Mouse (Mus musculus) stomach, embryonic 15.5 days (tissue): ENCODE measurements around the gene Mctp1. TPM values are rescaled to one million over a fixed set of nuclear protein-coding genes. Genes with fewer than 3 reads are reported as not detected.
"Not testable (repeated sequence)": the region's sequence is repeated elsewhere in the genome, so short reads cannot be mapped to it uniquely, and the experiment has no call there.

Experiments used
- ATAC-seq: fragments of 200-750 bp; cut with Nextera tagmentation; 2 replicates; pipeline ENCODE4 v1.8.0; 2017; ENCODE audit warnings: low read depth, moderate number of reproducible peaks, moderate TSS enrichment; ENCODE audit not compliant: insufficient read depth, low FRiP score
- H3K27ac ChIP-seq: fragments of 300-500 bp; sonication (generic); 2 replicates; pipeline ENCODE4 v1.5.1; 2015; ENCODE audit warnings: mild to moderate bottlenecking, inconsistent platforms
- H3K27me3 ChIP-seq: fragments of 300-500 bp; sonication (generic); replicated peaks from 2 replicates; pipeline ENCODE4 v1.6.1; 2015; ENCODE audit warnings: inconsistent platforms
- H3K36me3 ChIP-seq: fragments of 300-500 bp; sonication (generic); 2 replicates; pipeline ENCODE4 v1.6.1; 2015; ENCODE audit warnings: inconsistent platforms
- H3K4me1 ChIP-seq: fragments of 300-500 bp; sonication (generic); 2 replicates; pipeline ENCODE4 v1.6.1; 2015; ENCODE audit warnings: inconsistent platforms
- H3K4me2 ChIP-seq: fragments of 300-500 bp; sonication (generic); 2 replicates; pipeline ENCODE4 v1.6.1; 2015; ENCODE audit warnings: mild to moderate bottlenecking, inconsistent platforms
- H3K4me3 ChIP-seq: fragments of 300-500 bp; sonication (generic); replicated peaks from 2 replicates; pipeline ENCODE4 v1.5.1; 2015; ENCODE audit warnings: inconsistent platforms
- H3K9ac ChIP-seq: fragments of 300-500 bp; sonication (generic); 2 replicates; pipeline ENCODE4 v1.6.1; 2015; ENCODE audit warnings: inconsistent platforms
- H3K9me3 ChIP-seq: fragments of 300-500 bp; sonication (generic); 2 replicates; pipeline ENCODE4 v1.6.1; 2016; ENCODE audit warnings: inconsistent platforms
- WGBS: fragments of 180-500 bp; shearing (Covaris S2); methylation state at CpG from one replicate; pipeline ENCODE4 v1.1.7; 2015; 5-methylcytosine and 5-hydroxymethylcytosine counted together
- polyA plus RNA-seq: library from polyadenylated mRNA; unstranded; fragments of >200 nt; fragmentation: Nextera tagmentation; extraction: Ambion mirVana; gene quantifications from 2 replicates; pipeline ENCODE4 v1.2.1, GENCODE M21; 2015

Mctp1 gene
- polyA plus RNA-seq, 1 experiment from 2014 or later = 1.6 TPM

DNA sequence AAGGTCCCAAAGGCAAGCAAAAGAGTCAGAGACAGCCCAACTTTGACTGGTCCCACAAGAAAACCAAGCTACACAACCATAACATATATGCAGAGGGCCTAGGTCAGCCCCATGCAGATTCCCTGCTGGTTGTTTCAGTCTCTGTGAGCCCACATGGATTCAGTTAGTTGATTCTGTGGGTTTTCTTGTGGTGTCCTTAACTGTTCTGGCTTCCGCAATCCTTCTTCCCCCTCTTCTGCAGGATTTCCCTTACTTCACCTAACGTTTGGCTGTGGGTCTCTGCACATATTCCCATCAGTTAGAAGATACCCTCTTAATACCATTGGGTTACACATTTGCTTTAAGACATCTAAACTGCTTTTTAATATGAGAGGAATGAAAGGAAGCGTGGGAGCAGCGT lies 183.1 kb downstream of the Mctp1 start:
- no peak overlapping the region for H3K9ac ChIP-seq
- H3K27ac ChIP-seq = no peak overlapping the region
- ATAC-seq = no peak
- no peaks in the 10 kb centered on the region for H3K27me3 ChIP-seq
- no peaks in the 10 kb centered on the region for H3K9me3 ChIP-seq
- H3K36me3 ChIP-seq = no peaks in the 10 kb centered on the region
- H3K4me2 ChIP-seq = no peak overlapping the region
- no peaks in the 10 kb centered on the region for H3K4me1 ChIP-seq
- 85% methylated on average over 4 of the region's 4 CpGs for WGBS
- no peak overlapping the region for H3K4me3 ChIP-seq

DNA sequence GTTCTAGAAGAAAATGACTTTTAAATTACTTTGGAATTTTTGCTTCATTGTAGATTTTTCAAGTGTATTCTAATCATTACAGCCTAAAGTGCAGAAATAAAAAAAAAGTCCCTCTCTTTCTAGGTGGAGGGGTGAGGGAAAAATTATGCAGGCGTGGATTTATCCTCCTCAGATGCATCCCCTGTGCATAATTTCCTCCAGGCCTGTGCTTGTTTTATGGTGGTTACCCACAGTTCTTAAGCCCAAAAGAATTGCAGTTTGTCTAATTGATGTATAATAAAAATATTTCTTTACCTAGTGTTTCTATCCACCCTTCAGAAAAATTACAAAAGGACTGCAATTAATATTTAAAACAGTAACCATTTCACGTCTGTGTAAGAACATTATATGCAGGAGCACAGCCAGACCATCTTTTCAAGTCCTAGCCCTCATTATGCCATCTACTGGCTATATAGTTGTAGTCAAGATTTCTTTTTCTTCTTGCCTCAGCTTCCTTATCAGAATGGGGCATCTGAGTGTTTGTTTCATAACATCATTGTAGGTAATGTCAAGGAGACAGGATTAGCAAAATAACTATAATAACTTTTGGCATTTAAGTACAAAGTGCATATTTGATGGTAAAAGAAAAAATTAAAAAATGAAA lies 184.4 kb downstream of the Mctp1 start:
- Histone ChIP-seq H3K4me1 (no peaks in the 10 kb centered on the region), H3K4me2 (no peak overlapping the region), H3K4me3 (no peak overlapping the region), H3K27ac (no peak overlapping the region), H3K36me3 (no peaks in the 10 kb centered on the region), H3K9me3 (no peaks in the 10 kb centered on the region), H3K9ac (no peak overlapping the region), H3K27me3 (no peaks in the 10 kb centered on the region)
- ATAC-seq = no peak
- 67% methylated on average over 2 of the region's 2 CpGs for WGBS

DNA sequence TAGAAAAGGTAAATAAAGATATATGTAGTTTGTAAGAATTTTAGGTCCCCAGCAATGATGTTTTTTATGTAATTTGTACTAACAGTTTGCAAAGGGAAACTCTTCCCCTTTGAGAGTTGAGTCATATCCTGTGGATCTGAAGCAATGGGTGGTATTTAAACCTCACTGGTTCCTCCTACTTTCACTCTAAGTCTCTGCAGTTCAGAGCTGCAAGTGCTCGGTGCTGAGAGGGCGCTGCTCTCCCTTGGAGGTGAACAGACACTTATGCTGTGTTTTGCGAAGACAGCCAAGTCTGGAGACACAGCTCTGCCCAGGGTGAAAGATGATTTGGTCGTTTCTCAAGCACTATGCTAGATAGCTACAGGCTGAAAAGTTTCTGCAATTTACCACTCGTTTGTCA lies 195.1 kb downstream of the Mctp1 start:
- no peak overlapping the region for H3K9ac ChIP-seq
- H3K36me3 ChIP-seq = no peaks in the 10 kb centered on the region
- H3K4me3 ChIP-seq = no peak overlapping the region
- H3K9me3 ChIP-seq = no peaks in the 10 kb centered on the region
- H3K27ac ChIP-seq = no peak overlapping the region
- H3K4me2 ChIP-seq = no peak overlapping the region
- no peak for ATAC-seq
- no peaks in the 10 kb centered on the region for H3K27me3 ChIP-seq
- 24% methylated on average over 5 of the region's 5 CpGs for WGBS
- no peaks in the 10 kb centered on the region for H3K4me1 ChIP-seq

DNA sequence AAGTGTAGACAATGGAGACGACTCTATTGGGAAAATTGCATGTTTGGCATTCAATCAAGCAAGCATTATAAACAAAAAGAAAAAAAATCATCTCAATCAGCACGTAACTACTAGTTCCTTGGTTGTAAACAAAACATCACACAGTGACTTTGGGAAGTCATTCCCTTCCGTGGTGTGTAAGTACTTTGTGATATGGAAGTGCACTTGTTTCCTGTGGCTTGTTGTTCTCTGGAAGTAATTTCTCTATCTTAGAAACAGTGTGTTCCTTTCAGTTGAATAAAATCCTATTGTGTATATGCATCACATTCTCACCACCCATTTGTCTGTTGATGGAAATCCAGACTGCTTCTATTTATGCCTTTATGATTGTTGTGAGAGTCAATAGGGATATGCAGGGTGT lies 201.1 kb downstream of the Mctp1 start:
- Histone ChIP-seq H3K9ac (no peak overlapping the region), H3K27me3 (no peaks in the 10 kb centered on the region), H3K27ac (no peak overlapping the region), H3K9me3 (no peaks in the 10 kb centered on the region), H3K4me3 (no peak overlapping the region), H3K36me3 (no peaks in the 10 kb centered on the region), H3K4me1 (no peaks in the 10 kb centered on the region), H3K4me2 (no peak overlapping the region)
- WGBS = 56% methylated on average over 3 of the region's 3 CpGs
- ATAC-seq = no peak

DNA sequence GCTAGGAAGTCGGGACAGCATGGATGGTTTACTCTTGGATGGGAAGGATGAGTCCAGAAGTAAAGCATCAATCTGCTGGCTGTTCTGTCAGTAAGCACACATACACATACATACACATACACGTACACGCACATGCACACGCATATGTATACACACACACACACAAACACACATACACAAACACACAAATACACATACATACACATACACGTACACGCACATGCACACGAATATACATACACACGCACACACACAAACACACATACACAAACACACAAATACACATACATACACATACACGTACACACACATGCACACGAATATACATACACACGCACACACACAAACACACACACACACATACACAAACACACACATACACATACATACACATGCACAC lies 206.4 kb downstream of the Mctp1 start:
- not testable (repeated sequence) for H3K27me3 ChIP-seq, H3K4me3 ChIP-seq, H3K36me3 ChIP-seq, H3K9me3 ChIP-seq, H3K27ac ChIP-seq, H3K9ac ChIP-seq, H3K4me1 ChIP-seq, H3K4me2 ChIP-seq
- WGBS = 83% methylated on average over 11 of the region's 11 CpGs
- ATAC-seq = peak; percentile 60; the same call in 1 of the 2 replicates

DNA sequence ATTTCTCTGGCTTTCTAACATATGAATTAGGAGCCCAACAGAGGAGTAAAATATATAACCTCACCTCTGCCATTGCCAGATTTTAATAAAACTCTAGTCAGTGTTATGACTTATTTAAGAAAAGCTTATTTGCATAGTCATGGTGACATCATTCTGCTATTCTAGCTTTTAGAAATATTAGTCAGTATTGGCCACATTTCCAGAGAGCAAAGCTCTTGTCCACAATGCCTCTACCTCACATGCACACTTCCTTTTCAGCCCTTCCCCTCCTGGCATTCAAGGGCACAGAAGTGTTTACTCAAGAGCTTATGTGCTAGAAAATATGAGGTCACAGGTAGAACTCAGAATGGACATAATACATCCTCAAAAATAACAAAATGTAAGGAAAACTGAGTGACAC lies 206.9 kb downstream of the Mctp1 start:
- no peaks in the 10 kb centered on the region for H3K4me1 ChIP-seq
- H3K4me3 ChIP-seq = no peak overlapping the region
- H3K27ac ChIP-seq = no peak overlapping the region
- H3K27me3 ChIP-seq = no peaks in the 10 kb centered on the region
- no peak overlapping the region for H3K9ac ChIP-seq
- no peak for ATAC-seq
- no peak overlapping the region for H3K4me2 ChIP-seq
- H3K36me3 ChIP-seq = no peaks in the 10 kb centered on the region
- H3K9me3 ChIP-seq = no peaks in the 10 kb centered on the region

DNA sequence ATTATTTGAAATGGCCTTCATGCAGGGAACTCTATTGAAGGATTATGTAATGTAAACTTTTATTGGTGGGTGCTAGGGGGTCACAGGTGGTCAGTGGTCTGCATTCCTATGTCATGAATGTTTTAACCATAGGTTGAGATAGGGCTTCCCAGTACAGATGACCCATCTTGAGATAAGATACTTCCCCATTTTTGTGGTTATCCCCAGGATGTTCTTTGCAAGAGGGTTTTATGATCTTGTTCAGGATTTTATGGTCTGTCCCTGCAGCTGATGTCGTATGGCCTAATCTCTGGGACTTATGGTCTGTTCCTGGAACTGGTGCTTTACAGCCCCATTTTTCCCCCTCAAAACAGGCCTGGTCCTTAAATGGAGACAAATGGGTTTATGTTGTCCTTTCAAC lies 207.4 kb downstream of the Mctp1 start:
- no peaks in the 10 kb centered on the region for H3K27me3 ChIP-seq
- no peaks in the 10 kb centered on the region for H3K36me3 ChIP-seq
- H3K4me3 ChIP-seq = no peak overlapping the region
- no peak for ATAC-seq
- no peaks in the 10 kb centered on the region for H3K9me3 ChIP-seq
- H3K9ac ChIP-seq = no peak overlapping the region
- H3K4me1 ChIP-seq = no peaks in the 10 kb centered on the region
- WGBS = 55% methylated on average over 1 of the region's 1 CpGs
- no peak overlapping the region for H3K4me2 ChIP-seq
- no peak overlapping the region for H3K27ac ChIP-seq

DNA sequence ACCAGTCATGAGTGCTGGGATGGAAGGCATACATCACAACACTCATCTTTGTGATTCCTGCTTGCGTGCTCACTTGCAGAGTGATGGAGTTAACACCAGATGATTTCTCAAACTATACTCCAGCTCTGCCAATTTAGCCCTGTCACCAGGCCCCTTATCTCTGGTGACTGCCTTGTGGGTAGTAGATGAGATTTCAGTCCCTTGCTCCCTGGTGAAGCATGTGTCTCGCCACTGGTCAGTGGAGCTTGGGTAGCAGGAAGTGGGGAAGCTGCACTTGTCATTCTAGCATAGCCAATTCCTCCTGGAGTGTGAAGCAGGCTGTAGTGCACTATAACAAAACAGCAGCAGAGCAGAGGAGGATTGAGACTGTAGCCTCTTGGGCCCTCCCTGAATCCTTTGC lies 208.6 kb downstream of the Mctp1 start:
- H3K4me3 ChIP-seq = no peak overlapping the region
- 88% methylated on average over 2 of the region's 2 CpGs for WGBS
- H3K9me3 ChIP-seq = no peaks in the 10 kb centered on the region
- H3K4me2 ChIP-seq = no peak overlapping the region
- no peak for ATAC-seq
- H3K27ac ChIP-seq = no peak overlapping the region
- no peaks in the 10 kb centered on the region for H3K36me3 ChIP-seq
- no peak overlapping the region for H3K9ac ChIP-seq
- H3K4me1 ChIP-seq = no peaks in the 10 kb centered on the region
- H3K27me3 ChIP-seq = no peaks in the 10 kb centered on the region

DNA sequence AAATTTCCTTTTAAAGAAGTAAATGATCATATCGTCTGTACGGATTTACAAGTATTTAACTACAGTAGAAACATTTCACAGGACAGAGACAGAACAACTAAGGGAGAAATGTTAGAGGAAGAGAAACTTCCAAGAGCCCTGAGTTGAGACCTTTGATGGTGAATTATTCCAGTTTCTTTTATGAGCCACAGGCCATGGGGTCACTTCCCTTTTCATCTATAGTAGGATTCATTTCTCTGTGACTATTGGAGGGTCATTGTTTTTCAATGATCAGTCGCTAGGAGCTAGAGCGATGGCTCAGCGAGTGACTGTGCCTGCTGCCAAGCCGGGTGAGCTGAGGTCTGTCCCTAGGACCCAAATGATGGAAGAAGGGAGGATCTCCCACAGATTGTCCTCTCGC lies 212.7 kb downstream of the Mctp1 start:
- Histone ChIP-seq H3K4me3 (no peak overlapping the region), H3K27me3 (no peaks in the 10 kb centered on the region), H3K4me2 (no peak overlapping the region), H3K9me3 (no peaks in the 10 kb centered on the region), H3K9ac (no peak overlapping the region), H3K4me1 (no peaks in the 10 kb centered on the region), H3K36me3 (no peaks in the 10 kb centered on the region), H3K27ac (no peak overlapping the region)
- no peak for ATAC-seq
- 79% methylated on average over 7 of the region's 7 CpGs for WGBS

DNA sequence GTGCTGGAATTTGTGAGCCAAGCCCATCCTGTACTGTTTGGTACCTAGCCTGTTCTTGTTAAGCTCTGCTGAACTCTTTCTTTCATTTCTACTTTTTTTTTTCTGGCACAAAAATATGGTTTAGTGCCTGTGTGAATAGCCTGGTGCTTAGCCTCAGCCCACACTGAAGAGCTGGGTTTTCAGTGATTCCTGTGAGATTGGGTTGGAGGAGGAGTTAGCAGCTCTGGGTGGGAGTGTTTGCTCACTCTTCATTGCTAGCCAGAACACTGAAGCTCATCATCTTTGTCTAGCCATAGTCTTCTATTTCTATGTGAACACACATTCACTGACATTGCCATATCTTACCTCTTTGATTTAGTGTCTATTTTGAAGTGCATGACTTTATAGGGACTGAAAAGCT lies 225.1 kb downstream of the Mctp1 start:
- no peak for ATAC-seq
- no peaks in the 10 kb centered on the region for H3K36me3 ChIP-seq
- H3K4me1 ChIP-seq = no peaks in the 10 kb centered on the region
- H3K4me2 ChIP-seq = no peak overlapping the region
- no peak overlapping the region for H3K9ac ChIP-seq
- no peaks in the 10 kb centered on the region for H3K9me3 ChIP-seq
- H3K4me3 ChIP-seq = no peak overlapping the region
- no peaks in the 10 kb centered on the region for H3K27me3 ChIP-seq
- no peak overlapping the region for H3K27ac ChIP-seq

DNA sequence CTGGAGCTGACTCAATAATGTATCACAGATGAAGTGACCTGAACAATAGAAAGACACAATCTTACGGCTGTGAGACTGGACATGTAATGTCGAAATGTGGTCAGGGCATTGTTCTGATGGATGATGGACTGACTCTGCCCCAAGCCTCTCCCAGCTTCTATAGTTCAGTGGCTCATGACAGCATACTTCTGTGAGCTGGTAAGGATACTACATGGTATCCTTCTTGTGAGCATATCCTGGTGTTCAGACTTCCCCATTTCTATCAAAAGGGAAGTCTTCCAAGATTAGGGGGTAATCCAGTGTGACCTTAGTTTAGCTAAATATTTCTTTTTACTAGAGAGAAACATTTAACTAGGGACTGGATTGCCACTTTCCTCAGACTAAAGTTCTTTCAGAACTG lies 227.2 kb downstream of the Mctp1 start:
- no peak overlapping the region for H3K4me3 ChIP-seq
- H3K9me3 ChIP-seq = no peaks in the 10 kb centered on the region
- no peaks in the 10 kb centered on the region for H3K4me1 ChIP-seq
- no peaks in the 10 kb centered on the region for H3K36me3 ChIP-seq
- H3K4me2 ChIP-seq = no peak overlapping the region
- no peak overlapping the region for H3K9ac ChIP-seq
- no peak for ATAC-seq
- WGBS = 71% methylated on average over 2 of the region's 2 CpGs
- H3K27ac ChIP-seq = no peak overlapping the region
- no peaks in the 10 kb centered on the region for H3K27me3 ChIP-seq

DNA sequence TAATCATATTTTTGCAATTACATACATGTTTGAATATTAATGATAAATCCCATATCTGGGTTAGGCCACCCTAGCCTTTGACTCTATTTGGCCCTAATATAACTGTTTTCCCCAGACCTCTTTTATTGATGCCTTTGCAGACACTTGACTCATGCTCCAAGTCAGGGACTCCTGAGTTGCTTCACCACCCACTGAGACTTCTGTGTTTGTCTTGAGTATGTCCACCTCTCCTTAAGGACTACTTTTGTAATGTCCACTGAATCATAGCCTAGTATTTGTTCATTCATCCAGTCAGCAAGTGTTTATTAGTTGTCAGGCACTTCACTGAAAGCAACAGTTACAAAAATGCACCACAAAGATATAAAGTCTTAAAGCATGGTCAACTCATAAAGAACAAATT lies 235.8 kb downstream of the Mctp1 start:
- no peak for ATAC-seq
- Histone ChIP-seq H3K9ac (no peak overlapping the region), H3K27me3 (no peaks in the 10 kb centered on the region), H3K4me1 (no peaks in the 10 kb centered on the region), H3K36me3 (no peaks in the 10 kb centered on the region), H3K4me3 (no peak overlapping the region), H3K4me2 (no peak overlapping the region), H3K9me3 (no peaks in the 10 kb centered on the region), H3K27ac (no peak overlapping the region)

DNA sequence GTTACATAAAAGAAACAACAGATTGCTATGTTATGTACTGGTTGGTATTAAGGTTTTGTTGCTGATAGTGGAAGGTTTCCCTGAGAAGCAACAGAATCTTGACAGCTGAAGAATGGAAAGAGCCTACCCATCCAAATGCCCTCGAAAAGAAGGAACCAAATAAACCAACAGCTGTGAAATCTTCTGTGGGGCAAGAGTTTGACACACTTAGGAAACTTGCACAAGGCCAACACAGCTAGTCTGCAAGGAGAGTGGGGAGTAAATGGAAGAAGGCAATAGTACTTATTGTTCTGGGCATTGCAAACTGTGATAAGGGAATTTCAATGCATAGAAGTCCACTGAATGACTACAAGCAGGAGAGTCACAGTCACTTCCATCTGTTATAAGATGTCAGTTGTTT lies 236.2 kb downstream of the Mctp1 start:
- Histone ChIP-seq H3K27ac (no peak overlapping the region), H3K4me2 (no peak overlapping the region), H3K9me3 (no peaks in the 10 kb centered on the region), H3K4me3 (no peak overlapping the region), H3K4me1 (no peaks in the 10 kb centered on the region), H3K9ac (no peak overlapping the region), H3K27me3 (no peaks in the 10 kb centered on the region), H3K36me3 (no peaks in the 10 kb centered on the region)
- no peak for ATAC-seq
- 53% methylated on average over 1 of the region's 1 CpGs for WGBS
